Mouse (Mus musculus) embryonic facial prominence, embryonic 14.5 days (tissue): ENCODE measurements at regions not wholly inside any gene's neighbourhood (a gene's known extent, or its start where the extent isn't known, plus 50 kb on each side); places are given as distances from the start of the nearest gene placed in this dataset.
"Not testable (repeated sequence)": the region's sequence is repeated elsewhere in the genome, so short reads cannot be mapped to it uniquely, and the experiment has no call there.

ENCODE experiments used
- ATAC-seq: fragments of 200-750 bp; cut with Nextera tagmentation; 2 replicates; pipeline ENCODE4 v1.8.0; 2017; ENCODE audit warnings: low read depth, moderate number of reproducible peaks, moderate TSS enrichment
- DNase-seq: peaks from one replicate; pipeline ENCODE4 v3.0.0-alpha.2; 2015; ENCODE audit warnings: low spot score
- H3K27ac ChIP-seq: fragments of 300-500 bp; sonication (generic); replicated peaks from 2 replicates; pipeline ENCODE4 v1.5.1; 2014; ENCODE audit warnings: low read depth, mild to moderate bottlenecking, low read length, moderate library complexity
- H3K27me3 ChIP-seq: fragments of 300-500 bp; sonication (generic); replicated peaks from 2 replicates; pipeline ENCODE4 v1.6.1; 2014; ENCODE audit warnings: low read length; ENCODE audit not compliant: control insufficient read depth, insufficient read depth
- H3K36me3 ChIP-seq: fragments of 300-500 bp; sonication (generic); 2 replicates; pipeline ENCODE4 v1.6.1; 2014; ENCODE audit warnings: low read length, mixed read lengths; ENCODE audit not compliant: control insufficient read depth, insufficient read depth
- H3K4me1 ChIP-seq: fragments of 300-500 bp; sonication (generic); 2 replicates; pipeline ENCODE4 v1.6.1; 2014; ENCODE audit warnings: antibody characterized with exemption, low read length; ENCODE audit not compliant: control insufficient read depth, insufficient read depth
- H3K4me2 ChIP-seq: fragments of 300-500 bp; sonication (generic); 2 replicates; pipeline ENCODE4 v1.6.1; 2014; ENCODE audit warnings: low read depth, mild to moderate bottlenecking, low read length, moderate library complexity, mixed read lengths
- H3K4me3 ChIP-seq: fragments of 300-500 bp; sonication (generic); 2 replicates; pipeline ENCODE4 v1.5.1; 2014; ENCODE audit warnings: low read depth, mild to moderate bottlenecking, low read length
- H3K9ac ChIP-seq: fragments of 300-500 bp; sonication (generic); 2 replicates; pipeline ENCODE4 v1.6.1; 2014; ENCODE audit warnings: low read depth, mild to moderate bottlenecking, low read length, moderate library complexity, mixed read lengths
- H3K9me3 ChIP-seq: fragments of 300-500 bp; sonication (generic); 2 replicates; pipeline ENCODE4 v1.6.1; 2016; ENCODE audit warnings: low read length; ENCODE audit not compliant: control insufficient read depth
- WGBS: fragments of 180-500 bp; shearing (Covaris S2); extraction: QIAGEN DNeasy Blood & Tissue Kit; methylation state at CpG from one replicate; pipeline ENCODE4 v1.1.7; 2014; 5-methylcytosine and 5-hydroxymethylcytosine counted together

DNA sequence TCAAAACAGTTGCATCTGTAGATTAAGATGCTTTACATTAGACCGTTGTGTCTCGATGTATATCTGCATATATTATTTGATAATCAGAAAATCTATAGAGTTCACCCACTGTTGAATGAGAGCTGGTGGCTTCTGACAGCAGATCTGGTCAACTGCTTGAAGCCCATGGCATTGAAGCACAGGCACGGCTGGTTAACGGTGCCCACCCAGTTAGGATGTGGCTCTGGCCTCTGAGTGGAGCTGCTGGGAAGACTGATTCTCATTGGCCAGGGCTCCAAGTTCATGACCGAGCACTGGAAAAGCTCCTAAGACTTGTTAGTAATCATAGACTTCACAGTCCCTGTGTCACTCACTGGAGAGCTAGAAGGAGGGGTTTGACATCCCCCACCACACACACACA, 51.2 kb upstream of the Cldn34a start:
- H3K36me3 ChIP-seq, ATAC-seq, H3K4me3 ChIP-seq, H3K4me2 ChIP-seq, H3K27ac ChIP-seq, H3K27me3 ChIP-seq, H3K9me3 ChIP-seq, DNase-seq, H3K9ac ChIP-seq, H3K4me1 ChIP-seq: not testable (repeated sequence)
- 54% methylated on average over 1 of the region's 5 CpGs for WGBS

DNA sequence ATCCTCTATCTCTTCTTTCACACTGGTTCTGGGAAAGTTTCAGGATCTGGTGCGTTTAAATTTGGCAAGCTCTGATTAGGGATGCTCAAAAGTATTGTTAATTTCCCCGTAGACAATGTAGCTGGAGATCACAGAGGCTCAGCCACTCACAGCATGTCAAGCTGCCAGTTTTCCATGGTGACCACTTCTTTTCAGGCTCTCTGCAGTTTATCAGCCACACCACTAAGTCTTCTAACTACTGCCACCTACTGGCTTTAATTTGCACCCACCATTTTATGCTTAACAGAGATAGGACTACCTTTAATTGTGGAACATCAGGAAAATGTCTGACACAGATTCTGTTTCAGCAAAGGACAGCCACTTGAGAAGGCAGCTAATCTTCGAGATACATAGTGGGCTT, 57.7 kb upstream of the Cldn34a start:
- H3K27me3 ChIP-seq, H3K27ac ChIP-seq, H3K36me3 ChIP-seq, ATAC-seq, H3K4me1 ChIP-seq, DNase-seq, H3K9ac ChIP-seq, H3K4me3 ChIP-seq, H3K4me2 ChIP-seq, H3K9me3 ChIP-seq: not testable (repeated sequence)
- no CpG with 5 or more reads among the region's 3 CpGs for WGBS

DNA sequence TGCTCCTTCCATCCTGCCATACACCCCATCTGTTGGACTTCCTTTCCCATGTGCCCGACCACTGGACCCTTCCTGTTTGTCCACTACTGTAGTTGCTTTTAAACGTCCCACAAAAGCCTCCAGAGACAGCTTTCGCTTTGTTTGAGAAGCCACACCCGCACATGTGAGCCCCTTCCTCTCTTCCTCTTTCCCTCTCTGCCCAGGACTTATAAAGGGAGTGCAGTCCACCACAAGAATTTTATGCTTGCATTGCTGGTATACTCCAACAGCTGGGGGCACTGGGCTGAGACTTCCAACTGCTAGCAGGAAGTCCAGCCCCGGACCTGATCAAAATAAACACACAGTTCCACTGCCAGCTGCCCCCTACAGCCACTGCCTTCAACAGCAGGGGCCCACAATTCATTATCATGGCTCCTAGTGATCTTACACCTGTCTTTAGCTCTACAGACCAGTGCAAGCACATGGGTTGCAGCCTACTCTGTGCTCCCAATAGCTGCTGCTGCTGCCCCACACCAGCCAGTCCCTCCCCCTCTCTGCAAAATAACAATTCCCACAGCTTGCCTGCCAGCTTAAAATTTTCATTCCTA, 63.7 kb upstream of the Cldn34a start:
- WGBS: no CpG with 5 or more reads among the region's 5 CpGs
- H3K4me1 ChIP-seq, H3K36me3 ChIP-seq, DNase-seq, H3K9ac ChIP-seq, ATAC-seq, H3K9me3 ChIP-seq, H3K4me2 ChIP-seq, H3K4me3 ChIP-seq, H3K27ac ChIP-seq, H3K27me3 ChIP-seq: not testable (repeated sequence)

- no peaks in the 10 kb centered on the region for H3K4me1 ChIP-seq
- H3K9ac ChIP-seq: no peak overlapping the region
- no peak overlapping the region for H3K27ac ChIP-seq
- no peak overlapping the region for H3K4me3 ChIP-seq
- H3K27me3 ChIP-seq: peaks cover 18% of the 10 kb centered on the region; the same call in 1 of the 2 replicates
- no peaks in the 10 kb centered on the region for H3K9me3 ChIP-seq
- H3K4me2 ChIP-seq: no peak overlapping the region
- 58% methylated on average over 4 of the region's 4 CpGs for WGBS
- no peaks in the 10 kb centered on the region for H3K36me3 ChIP-seq
- ATAC-seq (no peak), DNase-seq (no peak)
Measured at GRCm38 (mm10) chrX:152471387-152472010, 91.6 kb upstream of the Cldn34a start.

DNA sequence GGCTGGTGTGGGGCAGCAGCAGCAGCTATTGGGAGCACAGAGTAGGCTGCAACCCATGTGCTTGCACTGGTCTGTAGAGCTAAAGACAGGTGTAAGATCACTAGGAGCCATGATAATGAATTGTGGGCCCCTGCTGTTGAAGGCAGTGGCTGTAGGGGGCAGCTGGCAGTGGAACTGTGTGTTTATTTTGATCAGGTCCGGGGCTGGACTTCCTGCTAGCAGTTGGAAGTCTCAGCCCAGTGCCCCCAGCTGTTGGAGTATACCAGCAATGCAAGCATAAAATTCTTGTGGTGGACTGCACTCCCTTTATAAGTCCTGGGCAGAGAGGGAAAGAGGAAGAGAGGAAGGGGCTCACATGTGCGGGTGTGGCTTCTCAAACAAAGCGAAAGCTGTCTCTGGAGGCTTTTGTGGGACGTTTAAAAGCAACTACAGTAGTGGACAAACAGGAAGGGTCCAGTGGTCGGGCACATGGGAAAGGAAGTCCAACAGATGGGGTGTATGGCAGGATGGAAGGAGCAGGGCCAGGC, 56.0 kb upstream of the Gpr173 start:
- H3K4me2 ChIP-seq, DNase-seq, H3K27ac ChIP-seq, H3K4me3 ChIP-seq, H3K27me3 ChIP-seq, ATAC-seq, H3K9ac ChIP-seq, H3K9me3 ChIP-seq, H3K4me1 ChIP-seq, H3K36me3 ChIP-seq: not testable (repeated sequence)
- WGBS: no CpG with 5 or more reads among the region's 5 CpGs

GRCm38 (mm10) chrX:152418512-152418911, 50.0 kb upstream of the Gpr173 start:
- DNase-seq, H3K4me2 ChIP-seq, H3K4me3 ChIP-seq, H3K27ac ChIP-seq, H3K4me1 ChIP-seq, H3K9me3 ChIP-seq, H3K36me3 ChIP-seq, H3K9ac ChIP-seq, H3K27me3 ChIP-seq: not testable (repeated sequence)
- ATAC-seq: 0 out of 2 replicates have a peak, but pooled peaks have one; percentile 37
- WGBS: no CpG with 5 or more reads among the region's 3 CpGs
